Mouse (Mus musculus) CH12.LX (cell line): ENCODE measurements around the gene Chd5.

ENCODE experiments used
- CTCF ChIP-seq, 2 experiments: IDR thresholded peaks in 1 of 2; conservative IDR thresholded peaks in 1 of 2; 2 replicates each; pipeline ENCODE4 v1.5.1; 2011 to 2012; ENCODE audit warnings: low read depth in 2 of 2, low read length in 2 of 2, improper control_type of control experiment in 1 of 2, inconsistent platforms in 1 of 2, mild to moderate bottlenecking in 1 of 2, moderate library complexity in 1 of 2
- EP300 ChIP-seq: IDR thresholded peaks from 2 replicates; pipeline ENCODE4 v1.6.1; 2011; ENCODE audit warnings: low read length, improper control_type of control experiment
- GABPA ChIP-seq: IDR thresholded peaks from 2 replicates; pipeline ENCODE4 v1.6.1; 2012; ENCODE audit warnings: low read depth, low read length, improper control_type of control experiment, inconsistent platforms; ENCODE audit not compliant: insufficient replicate concordance
- MAFK ChIP-seq: IDR thresholded peaks from 2 replicates; pipeline ENCODE4 v1.6.1; 2011; ENCODE audit warnings: low read length, improper control_type of control experiment; ENCODE audit not compliant: insufficient replicate concordance
- POLR2A ChIP-seq: IDR thresholded peaks from 2 replicates; pipeline ENCODE4 v1.6.1; 2011; ENCODE audit warnings: low read depth, mild to moderate bottlenecking, improper control_type of control experiment, low read length
- POLR2AphosphoS2 ChIP-seq: IDR thresholded peaks from 2 replicates; pipeline ENCODE4 v1.6.1; 2011; ENCODE audit warnings: low read depth, low read length, improper control_type of control experiment
- SIN3A ChIP-seq: IDR thresholded peaks from 2 replicates; pipeline ENCODE4 v1.6.1; 2012; ENCODE audit warnings: low read length, improper control_type of control experiment, inconsistent platforms
- SMC3 ChIP-seq: IDR thresholded peaks from 2 replicates; pipeline ENCODE4 v1.6.1; 2011; ENCODE audit warnings: low read depth, low read length, improper control_type of control experiment
- ZC3H11A ChIP-seq: IDR thresholded peaks from 2 replicates; pipeline ENCODE4 v1.6.1; 2012; ENCODE audit warnings: low read depth, mild to moderate bottlenecking, inconsistent platforms, low read length, improper control_type of control experiment

DNA sequence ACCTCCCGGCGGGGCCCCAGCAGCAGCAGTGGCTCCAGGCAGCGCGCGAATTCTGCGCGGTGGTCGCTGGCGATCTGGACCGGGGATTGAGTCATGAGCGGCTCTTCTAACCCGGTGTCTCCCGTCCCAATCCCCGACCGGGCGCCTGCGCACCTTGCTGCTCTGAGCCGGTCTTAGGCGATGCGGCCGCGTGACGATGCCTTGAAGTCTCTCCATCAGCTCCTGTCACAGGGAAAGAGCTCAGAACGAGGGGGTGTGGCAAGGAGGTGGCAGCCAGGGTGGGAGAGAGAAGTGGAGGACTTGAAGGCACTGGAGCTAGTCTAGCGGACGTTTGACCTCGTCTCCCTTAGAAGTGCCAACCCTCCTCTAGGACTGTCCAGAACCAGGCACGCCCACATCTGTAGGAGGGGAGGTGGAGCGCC, 25.2 kb upstream of the Chd5 start:
- TF ChIP-seq SIN3A, result no peak
- TF ChIP-seq MAFK, result no peak
- no peak for TF ChIP-seq GABPA
- TF ChIP-seq SMC3, result no peak
- TF ChIP-seq CTCF (conservative IDR thresholded peaks at IDR 0.05 in 1 of 2, IDR thresholded peaks at IDR 0.05 in 1 of 2; ENCODE audit: low read depth in 2 of 2, low read length in 2 of 2), result no peak
- TF ChIP-seq POLR2AphosphoS2, result no peak
- no peak for TF ChIP-seq POLR2A
- no peak for TF ChIP-seq ZC3H11A
- no peak for TF ChIP-seq EP300
